Mouse (Mus musculus) neural tube, embryonic 14.5 days (tissue): ENCODE data around the gene Ror2. TPM values are rescaled to one million over a fixed set of nuclear protein-coding genes. Genes with fewer than 3 reads are reported as not detected.

Experiments used
- ATAC-seq: fragments of 200-750 bp; cut with Nextera tagmentation; 2 replicates; pipeline ENCODE4 v1.8.0; 2017; ENCODE audit warnings: low read depth, mild to moderate bottlenecking, moderate TSS enrichment, moderate library complexity
- H3K27ac ChIP-seq: fragments of 300-500 bp; sonication (generic); 2 replicates; pipeline ENCODE4 v1.5.1; 2014; ENCODE audit warnings: low read depth, mild to moderate bottlenecking, control low read depth, low read length, moderate library complexity, mixed read lengths
- H3K27me3 ChIP-seq: fragments of 300-500 bp; sonication (generic); 2 replicates; pipeline ENCODE4 v1.6.1; 2014; ENCODE audit warnings: low read length; ENCODE audit not compliant: control insufficient read depth, insufficient read depth
- H3K36me3 ChIP-seq: fragments of 300-500 bp; sonication (generic); 2 replicates; pipeline ENCODE4 v1.6.1; 2014; ENCODE audit warnings: low read length, mixed read lengths; ENCODE audit not compliant: control insufficient read depth, insufficient read depth
- H3K4me1 ChIP-seq: fragments of 300-500 bp; sonication (generic); 2 replicates; pipeline ENCODE4 v1.6.1; 2014; ENCODE audit warnings: low read length; ENCODE audit not compliant: control insufficient read depth, insufficient read depth
- H3K4me2 ChIP-seq: fragments of 300-500 bp; sonication (generic); 2 replicates; pipeline ENCODE4 v1.6.1; 2014; ENCODE audit warnings: mild to moderate bottlenecking, low read depth, low read length, control low read depth
- H3K4me3 ChIP-seq: fragments of 300-500 bp; sonication (generic); 2 replicates; pipeline ENCODE4 v1.5.1; 2014; ENCODE audit warnings: low read depth, low read length, control low read depth, mixed read lengths
- H3K9ac ChIP-seq: fragments of 300-500 bp; sonication (generic); replicated peaks from 2 replicates; pipeline ENCODE4 v1.6.1; 2014; ENCODE audit warnings: low read depth, mild to moderate bottlenecking, control low read depth, low read length, mixed read lengths
- H3K9me3 ChIP-seq: fragments of 300-500 bp; sonication (generic); 2 replicates; pipeline ENCODE4 v1.6.1; 2016; ENCODE audit warnings: low read length; ENCODE audit not compliant: control insufficient read depth
- WGBS: fragments of 180-500 bp; shearing (Covaris S2); extraction: QIAGEN DNeasy Blood & Tissue Kit; methylation state at CpG from one replicate; pipeline ENCODE4 v1.1.7; 2014; 5-methylcytosine and 5-hydroxymethylcytosine counted together
- polyA plus RNA-seq: library from polyadenylated mRNA; unstranded; fragments of >200 nt; fragmentation: Nextera tagmentation; extraction: Ambion mirVana; gene quantifications from 2 replicates; pipeline ENCODE4 v1.2.1, GENCODE M21; 2014

Gene Ror2
- polyA plus RNA-seq, 1 experiment from 2014 or later = 1.1 TPM

- whole genome bisulfite sequencing = 82% methylated on average over 5 of the region's 5 CpGs
- no peaks in the 10 kb centered on the region for H3K27me3 ChIP-seq
- no peak for ATAC-seq
- no peaks in the 10 kb centered on the region for H3K9me3 ChIP-seq
- H3K36me3 ChIP-seq = no peaks in the 10 kb centered on the region
- no peak overlapping the region for H3K4me3 ChIP-seq
- no peak overlapping the region for H3K9ac ChIP-seq
- no peak overlapping the region for H3K4me2 ChIP-seq
- no peak overlapping the region for H3K27ac ChIP-seq
- peaks cover 9% of the 10 kb centered on the region; the same call in 1 of the 2 replicates for H3K4me1 ChIP-seq
Measured at GRCm38 (mm10) chr13:53125627-53126026, 160.3 kb downstream of the Ror2 start.

- no peak for ATAC-seq
- Histone ChIP-seq H3K36me3 (no peaks in the 10 kb centered on the region), H3K27me3 (no peaks in the 10 kb centered on the region), H3K4me2 (no peak overlapping the region), H3K4me3 (no peak overlapping the region), H3K27ac (no peak overlapping the region), H3K9ac (no peak overlapping the region), H3K9me3 (no peaks in the 10 kb centered on the region), H3K4me1 (peaks cover 9% of the 10 kb centered on the region; the same call in 1 of the 2 replicates)
- 77% methylated on average over 8 of the region's 8 CpGs for WGBS
Measured at GRCm38 (mm10) chr13:53122085-53122484, 163.8 kb downstream of the Ror2 start.

- Histone ChIP-seq H3K9me3 (no peaks in the 10 kb centered on the region), H3K4me2 (peak overlapping the region; percentile 6; the same call in 1 of the 2 replicates), H3K27me3 (no peaks in the 10 kb centered on the region), H3K9ac (no peak overlapping the region), H3K4me1 (peaks cover 9% of the 10 kb centered on the region; the same call in 1 of the 2 replicates), H3K36me3 (no peaks in the 10 kb centered on the region), H3K27ac (no peak overlapping the region), H3K4me3 (no peak overlapping the region)
- WGBS = 25% methylated on average over 11 of the region's 11 CpGs
- ATAC-seq = peak; percentile 36; the same call in 1 of the 2 replicates
Measured at GRCm38 (mm10) chr13:53120906-53121305, 165.0 kb downstream of the Ror2 start.

- no peak overlapping the region for H3K4me3 ChIP-seq
Measured at GRCm38 (mm10) chr13:53119586-53120426, 166.1 kb downstream of the Ror2 start.

GRCm38 (mm10) chr13:53118398-53118797 is 167.5 kb downstream of the Ror2 start:
- WGBS = 88% methylated on average over 13 of the region's 13 CpGs
- H3K36me3 ChIP-seq = no peaks in the 10 kb centered on the region
- no peaks in the 10 kb centered on the region for H3K27me3 ChIP-seq
- peaks cover 9% of the 10 kb centered on the region; the same call in 1 of the 2 replicates for H3K4me1 ChIP-seq
- no peak overlapping the region for H3K4me2 ChIP-seq
- no peaks in the 10 kb centered on the region for H3K9me3 ChIP-seq
- no peak overlapping the region for H3K27ac ChIP-seq
- no peak for ATAC-seq
- H3K9ac ChIP-seq = no peak overlapping the region
- H3K4me3 ChIP-seq = no peak overlapping the region

More at GRCm38 (mm10) chr13:53119586-53120426, 166.1 kb downstream of the Ror2 start:
- H3K27me3 ChIP-seq = no peaks in the 10 kb centered on the region
- peak; percentile 72; the same call in 1 of the 2 replicates for ATAC-seq
- H3K9ac ChIP-seq = no peak overlapping the region
- peaks cover 9% of the 10 kb centered on the region; the same call in 1 of the 2 replicates for H3K4me1 ChIP-seq
- WGBS = 31% methylated on average over 10 of the region's 10 CpGs
- H3K9me3 ChIP-seq = no peaks in the 10 kb centered on the region
- H3K4me2 ChIP-seq = no peak overlapping the region
- H3K36me3 ChIP-seq = no peaks in the 10 kb centered on the region
- no peak overlapping the region for H3K27ac ChIP-seq

- no peaks in the 10 kb centered on the region for H3K27me3 ChIP-seq
- no peak overlapping the region for H3K4me2 ChIP-seq
- no peak overlapping the region for H3K4me3 ChIP-seq
- no peak overlapping the region for H3K27ac ChIP-seq
- 91% methylated on average over 7 of the region's 7 CpGs for WGBS
- H3K4me1 ChIP-seq = peaks cover 9% of the 10 kb centered on the region; the same call in 1 of the 2 replicates
- ATAC-seq = no peak
- H3K36me3 ChIP-seq = no peaks in the 10 kb centered on the region
- H3K9me3 ChIP-seq = no peaks in the 10 kb centered on the region
- no peak overlapping the region for H3K9ac ChIP-seq
Measured at GRCm38 (mm10) chr13:53117921-53118320, 168.0 kb downstream of the Ror2 start.

- H3K27me3 ChIP-seq = no peaks in the 10 kb centered on the region
- H3K4me2 ChIP-seq = peak overlapping the region; percentile 46; the same call in 1 of the 2 replicates
- 87% methylated on average over 16 of the region's 16 CpGs for WGBS
- H3K9ac ChIP-seq = 0 out of 2 replicates have a peak overlapping the region, but pooled peaks have one; percentile 42
- ATAC-seq = no peak
- no peaks in the 10 kb centered on the region for H3K9me3 ChIP-seq
- H3K27ac ChIP-seq = no peak overlapping the region; the same call in 1 of the 2 replicates
- H3K4me3 ChIP-seq = no peak overlapping the region
- no peaks in the 10 kb centered on the region for H3K36me3 ChIP-seq
- H3K4me1 ChIP-seq = 0 out of 2 replicates have a peak, but pooled peaks cover 3% of the 10 kb centered on the region
Measured at GRCm38 (mm10) chr13:53110249-53110578, 175.7 kb downstream of the Ror2 start.

- WGBS = 16% methylated on average over 17 of the region's 17 CpGs
Measured at GRCm38 (mm10) chr13:53109560-53110248, 176.2 kb downstream of the Ror2 start.

More at GRCm38 (mm10) chr13:53109560-53110248, 176.2 kb downstream of the Ror2 start:
- Histone ChIP-seq H3K4me1 (0 out of 2 replicates have a peak, but pooled peaks cover 3% of the 10 kb centered on the region), H3K27me3 (no peaks in the 10 kb centered on the region), H3K4me2 (peak overlapping the region; percentile 46), H3K36me3 (no peaks in the 10 kb centered on the region), H3K27ac (peak overlapping the region; percentile 28; the same call in 1 of the 2 replicates), H3K9me3 (no peaks in the 10 kb centered on the region), H3K9ac (peak overlapping the region; percentile 42; the same call in 1 of the 2 replicates), H3K4me3 (peak overlapping the region; percentile 16; the same call in 1 of the 2 replicates)
- peak; percentile 91 for ATAC-seq
